Mouse (Mus musculus) MEL (cell line): ENCODE results near the gene Specc1l. TPM values are rescaled to one million over a fixed set of nuclear protein-coding genes. Genes with fewer than 3 reads are reported as not detected.

ENCODE experiments used
- DNase-seq: peaks from one replicate; pipeline ENCODE4 v3.0.0; 2011; ENCODE audit warnings: low read depth, low spot score
- H3K27ac ChIP-seq: 2 replicates; pipeline ENCODE4 v1.5.1; 2012; ENCODE audit warnings: low read depth, mild to moderate bottlenecking, control low read depth, low read length, moderate library complexity; ENCODE audit not compliant: control insufficient read depth
- H3K27me3 ChIP-seq, 2 experiments: fragments of 150-350 bp in 1 of 2; sonication (generic) in 1 of 2; 2 replicates each; pipeline ENCODE4 v1.6.1; 2012; ENCODE audit warnings: low read length in 2 of 2, mild to moderate bottlenecking in 2 of 2, improper control_type of control experiment in 1 of 2, moderate library complexity in 1 of 2; ENCODE audit not compliant: insufficient read depth in 2 of 2, control insufficient read depth in 1 of 2
- H3K36me3 ChIP-seq, 2 experiments: 2 replicates each; pipeline ENCODE4 v1.6.1; 2012 to 2014; ENCODE audit warnings: low read length in 2 of 2, improper control_type of control experiment in 1 of 2, inconsistent platforms in 1 of 2, mild to moderate bottlenecking in 1 of 2; ENCODE audit not compliant: insufficient read depth in 2 of 2, control insufficient read depth in 1 of 2
- H3K4me1 ChIP-seq, 2 experiments: fragments of 150-350 bp in 1 of 2; sonication (generic) in 1 of 2; 2 replicates each; pipeline ENCODE4 v1.6.1; 2012; ENCODE audit warnings: low read length in 2 of 2, improper control_type of control experiment in 1 of 2, mild to moderate bottlenecking in 1 of 2; ENCODE audit not compliant: insufficient read depth in 2 of 2, control insufficient read depth in 1 of 2
- H3K4me3 ChIP-seq, 2 experiments: fragments of 150-350 bp in 1 of 2; sonication (generic) in 1 of 2; 2 replicates each; pipeline ENCODE4 v1.5.1; 2012; ENCODE audit warnings: low read depth in 2 of 2, low read length in 2 of 2, mild to moderate bottlenecking in 2 of 2, moderate library complexity in 2 of 2, control low read depth in 1 of 2, improper control_type of control experiment in 1 of 2; ENCODE audit not compliant: control insufficient read depth in 1 of 2, insufficient read depth in 1 of 2
- H3K79me2 ChIP-seq: 2 replicates; pipeline ENCODE4 v1.6.1; 2012; ENCODE audit warnings: mild to moderate bottlenecking, low read length, moderate library complexity; ENCODE audit not compliant: control insufficient read depth, poor library complexity, insufficient read depth
- H3K9ac ChIP-seq: 2 replicates; pipeline ENCODE4 v1.6.1; 2012; ENCODE audit warnings: low read depth, mild to moderate bottlenecking, control low read depth, low read length, moderate library complexity; ENCODE audit not compliant: control insufficient read depth, poor library complexity, severe bottlenecking
- H3K9me3 ChIP-seq: fragments of 150-350 bp; sonication (generic); replicated peaks from 2 replicates; pipeline ENCODE4 v1.6.1; 2012; ENCODE audit warnings: mild to moderate bottlenecking, low read length, improper control_type of control experiment, moderate library complexity; ENCODE audit not compliant: insufficient read depth
- BHLHE40 ChIP-seq: IDR thresholded peaks from 2 replicates; pipeline ENCODE4 v1.6.1; 2012; ENCODE audit warnings: low read depth, mild to moderate bottlenecking, inconsistent platforms, low read length, improper control_type of control experiment, borderline replicate concordance
- CHD1 ChIP-seq: IDR thresholded peaks from 2 replicates; pipeline ENCODE4 v1.6.1; 2012; ENCODE audit warnings: low read depth, mild to moderate bottlenecking, inconsistent platforms, low read length, improper control_type of control experiment
- CHD2 ChIP-seq: IDR thresholded peaks from 2 replicates; pipeline ENCODE4 v1.6.1; 2011; ENCODE audit warnings: low read length, improper control_type of control experiment
- CTCF ChIP-seq, 3 experiments: IDR thresholded peaks in 2 of 3; conservative IDR thresholded peaks in 1 of 3; 2 replicates each; pipeline ENCODE4 v1.5.1; 2011 to 2012; ENCODE audit warnings: low read length in 3 of 3, low read depth in 2 of 3, mild to moderate bottlenecking in 2 of 3, improper control_type of control experiment in 1 of 3, inconsistent platforms in 1 of 3, mixed read lengths in 1 of 3, moderate library complexity in 1 of 3; ENCODE audit not compliant: control insufficient read depth in 1 of 3, insufficient read depth in 1 of 3, poor library complexity in 1 of 3, severe bottlenecking in 1 of 3
- E2F4 ChIP-seq: IDR thresholded peaks from 2 replicates; pipeline ENCODE4 v1.6.1; 2011; ENCODE audit warnings: low read depth, low read length, improper control_type of control experiment, borderline replicate concordance
- ELF1 ChIP-seq: IDR thresholded peaks from 2 replicates; pipeline ENCODE4 v1.6.1; 2014; ENCODE audit warnings: low read depth, mild to moderate bottlenecking, inconsistent platforms, low read length, improper control_type of control experiment, moderate library complexity
- EP300 ChIP-seq, 2 experiments: IDR thresholded peaks; 2 replicates each; pipeline ENCODE4 v1.6.1; 2011; ENCODE audit warnings: improper control_type of control experiment in 2 of 2, low read length in 2 of 2, low read depth in 1 of 2, mild to moderate bottlenecking in 1 of 2
- ETS1 ChIP-seq: IDR thresholded peaks from 2 replicates; pipeline ENCODE4 v1.6.1; 2012; ENCODE audit warnings: low read depth, mild to moderate bottlenecking, inconsistent platforms, low read length, improper control_type of control experiment, moderate library complexity
- GABPA ChIP-seq: IDR thresholded peaks from 2 replicates; pipeline ENCODE4 v1.6.1; 2012; ENCODE audit warnings: low read depth, mild to moderate bottlenecking, inconsistent platforms, low read length, improper control_type of control experiment, moderate library complexity
- GATA1 ChIP-seq: IDR thresholded peaks from 2 replicates; pipeline ENCODE4 v1.6.1; 2011; ENCODE audit warnings: low read depth, low read length, improper control_type of control experiment
- HCFC1 ChIP-seq: IDR thresholded peaks from 2 replicates; pipeline ENCODE4 v1.6.1; 2012; ENCODE audit warnings: low read depth, mild to moderate bottlenecking, inconsistent platforms, low read length, improper control_type of control experiment, moderate library complexity
- KAT2A ChIP-seq: conservative IDR thresholded peaks from 2 replicates; pipeline ENCODE4 v1.6.1; 2012; ENCODE audit warnings: low read depth, low read length, improper control_type of control experiment, inconsistent platforms
- MAFK ChIP-seq: IDR thresholded peaks from 2 replicates; pipeline ENCODE4 v1.6.1; 2011; ENCODE audit warnings: low read depth, mild to moderate bottlenecking, low read length, improper control_type of control experiment, borderline replicate concordance
- MAX ChIP-seq: IDR thresholded peaks from 2 replicates; pipeline ENCODE4 v1.6.1; 2011; ENCODE audit warnings: low read length, improper control_type of control experiment
- MAZ ChIP-seq: IDR thresholded peaks from 2 replicates; pipeline ENCODE4 v1.6.1; 2012; ENCODE audit warnings: low read depth, mild to moderate bottlenecking, inconsistent platforms, low read length, improper control_type of control experiment
- MEF2A ChIP-seq: IDR thresholded peaks from 2 replicates; pipeline ENCODE4 v1.6.1; 2014; ENCODE audit warnings: low read depth, mild to moderate bottlenecking, inconsistent platforms, low read length, improper control_type of control experiment; ENCODE audit not compliant: poor library complexity, insufficient replicate concordance, severe bottlenecking; ENCODE audit errors: extremely low read depth
- MXI1 ChIP-seq: IDR thresholded peaks from 2 replicates; pipeline ENCODE4 v1.6.1; 2011; ENCODE audit warnings: mild to moderate bottlenecking, low read depth, low read length, improper control_type of control experiment
- MYB ChIP-seq: IDR thresholded peaks from 2 replicates; pipeline ENCODE4 v1.6.1; 2011; ENCODE audit warnings: mild to moderate bottlenecking, low read depth, low read length, improper control_type of control experiment
- MYC ChIP-seq: IDR thresholded peaks from 2 replicates; pipeline ENCODE4 v1.6.1; 2011; ENCODE audit warnings: low read depth, mild to moderate bottlenecking, low read length, improper control_type of control experiment, moderate library complexity
- NELFE ChIP-seq: IDR thresholded peaks from 2 replicates; pipeline ENCODE4 v1.6.1; 2011; ENCODE audit warnings: low read depth, low read length, improper control_type of control experiment
- NRF1 ChIP-seq: IDR thresholded peaks from 2 replicates; pipeline ENCODE4 v1.6.1; 2014; ENCODE audit warnings: low read depth, mild to moderate bottlenecking, inconsistent platforms, low read length, improper control_type of control experiment, moderate library complexity; ENCODE audit not compliant: poor library complexity, insufficient read depth, severe bottlenecking
- POLR2A ChIP-seq, 2 experiments: IDR thresholded peaks; 2 replicates each; pipeline ENCODE4 v1.6.1; 2011 to 2012; ENCODE audit warnings: low read length in 2 of 2, mild to moderate bottlenecking in 2 of 2, control low read depth in 1 of 2, improper control_type of control experiment in 1 of 2, low read depth in 1 of 2, moderate library complexity in 1 of 2; ENCODE audit not compliant: control insufficient read depth in 1 of 2, insufficient read depth in 1 of 2, poor library complexity in 1 of 2
- POLR2AphosphoS2 ChIP-seq: IDR thresholded peaks from 2 replicates; pipeline ENCODE4 v1.6.1; 2011; ENCODE audit warnings: low read length, improper control_type of control experiment
- POLR2AphosphoS5 ChIP-seq: IDR thresholded peaks from 2 replicates; pipeline ENCODE4 v1.6.1; 2012; ENCODE audit warnings: low read depth, borderline replicate concordance, mild to moderate bottlenecking, inconsistent platforms, low read length, moderate library complexity, mixed read lengths
- RCOR1 ChIP-seq: IDR thresholded peaks from 2 replicates; pipeline ENCODE4 v1.6.1; 2012; ENCODE audit warnings: low read depth, mild to moderate bottlenecking, inconsistent platforms, low read length, improper control_type of control experiment
- SIN3A ChIP-seq: IDR thresholded peaks from 2 replicates; pipeline ENCODE4 v1.6.1; 2012; ENCODE audit warnings: low read length, improper control_type of control experiment, inconsistent platforms
- TAL1 ChIP-seq: IDR thresholded peaks from 2 replicates; pipeline ENCODE4 v1.6.1; 2012; ENCODE audit warnings: mild to moderate bottlenecking, inconsistent platforms, low read length, moderate library complexity, mixed read lengths
- TBP ChIP-seq: IDR thresholded peaks from 2 replicates; pipeline ENCODE4 v1.8.0; 2011; ENCODE audit warnings: low read depth, low read length, improper control_type of control experiment
- TCF12 ChIP-seq: IDR thresholded peaks from 2 replicates; pipeline ENCODE4 v1.6.1; 2014; ENCODE audit warnings: low read depth, mild to moderate bottlenecking, inconsistent platforms, low read length, improper control_type of control experiment, moderate library complexity
- UBTF ChIP-seq: IDR thresholded peaks from 2 replicates; pipeline ENCODE4 v1.6.1; 2012; ENCODE audit warnings: low read depth, mild to moderate bottlenecking, inconsistent platforms, low read length, improper control_type of control experiment, moderate library complexity, borderline replicate concordance; ENCODE audit not compliant: insufficient read depth
- USF1 ChIP-seq: IDR thresholded peaks from 2 replicates; pipeline ENCODE4 v1.6.1; 2014; ENCODE audit warnings: low read depth, mild to moderate bottlenecking, inconsistent platforms, low read length, improper control_type of control experiment, moderate library complexity
- ZC3H11A ChIP-seq: IDR thresholded peaks from 2 replicates; pipeline ENCODE4 v1.6.1; 2012; ENCODE audit warnings: low read depth, mild to moderate bottlenecking, inconsistent platforms, low read length, improper control_type of control experiment
- ZKSCAN1 ChIP-seq: IDR thresholded peaks from 2 replicates; pipeline ENCODE4 v1.6.1; 2012; ENCODE audit warnings: low read depth, mild to moderate bottlenecking, inconsistent platforms, low read length, improper control_type of control experiment, moderate library complexity
- ZMIZ1 ChIP-seq: IDR thresholded peaks from 2 replicates; pipeline ENCODE4 v1.6.1; 2012; ENCODE audit warnings: low read depth, mild to moderate bottlenecking, inconsistent platforms, low read length, improper control_type of control experiment, moderate library complexity
- polyA plus RNA-seq, 2 experiments: library from polyadenylated mRNA; stranded (reverse) in 1 of 2; unstranded in 1 of 2; fragments of >175 nt in 1 of 2; fragments of >200 nt in 1 of 2; gene quantifications; 2 replicates each; pipeline versions ENCODE4 v1.2.1 to v1.2.4; 2012; ENCODE audit warnings: low replicate concordance in 2 of 2, low read depth in 1 of 2; ENCODE audit not compliant: insufficient read length in 2 of 2, insufficient read depth in 1 of 2, missing spikeins in 1 of 2
- total RNA-seq: library from RNA; depleted of rRNA; stranded (reverse); fragments of 300-350 nt; gene quantifications from 2 replicates; pipeline ENCODE4 v1.2.3, GENCODE M21; 2012; rRNA removed

Specc1l gene
- total RNA-seq, result 12.3 and 13.6 TPM in 2 replicates
- polyA plus RNA-seq, result 10 to 100 TPM; 15.1 to 30.6 TPM

GRCm38 (mm10) chr10:75211807-75212645 lies at the start of gene Specc1l:
Gene Specc1l, plus strand, starts transcription at chr10:75212073.
- peak within 1 kb of the TSS; percentile 98 for H3K9ac ChIP-seq
- peak; percentile 96 for DNase-seq
- H3K27me3 ChIP-seq, result peaks cover 0 to 2% of the 10 kb centered on the region in 2 experiments; a peak in 1 of 4 replicates
- H3K4me3 ChIP-seq, result peak within 1 kb of the TSS; percentile 95
- H3K79me2 ChIP-seq, result peaks cover 19% of the 10 kb centered on the region
- TF ChIP-seq MYB, result no peak
- TF ChIP-seq POLR2AphosphoS5, result no peak
- no peak for TF ChIP-seq ZKSCAN1
- peak; percentile 72 for TF ChIP-seq HCFC1
- TF ChIP-seq KAT2A, result no peak
- TF ChIP-seq TCF12, result peak; percentile 40; the same call in 1 of the 2 replicates
- peak; percentile 70; the same call in 1 of the 2 replicates for TF ChIP-seq ZMIZ1
- TF ChIP-seq POLR2AphosphoS2, result peak; percentile 90; the same call in 1 of the 2 replicates
- 0 out of 2 replicates have a peak, but pooled peaks have one; percentile 35 for TF ChIP-seq E2F4
- no peak for TF ChIP-seq MYC
- no peak for TF ChIP-seq UBTF
- no peak for TF ChIP-seq CHD2
- no peak for TF ChIP-seq TAL1
- no peak for TF ChIP-seq ZC3H11A
- TF ChIP-seq MAX, result peak; percentile 70
- peak; percentile 92 to 95 for TF ChIP-seq POLR2A (IDR thresholded peaks at IDR 0.05; ENCODE audit: control insufficient read depth in 1 of 2, insufficient read depth in 1 of 2, low read depth in 1 of 2, low read length in 2 of 2, poor library complexity in 1 of 2)
- no peak for TF ChIP-seq ETS1
- TF ChIP-seq CTCF (IDR thresholded peaks at IDR 0.05 in 2 of 3, conservative IDR thresholded peaks at IDR 0.05 in 1 of 3; ENCODE audit: control insufficient read depth in 1 of 3, insufficient read depth in 1 of 3, low read depth in 2 of 3, low read length in 3 of 3, poor library complexity in 1 of 3, severe bottlenecking in 1 of 3), result no peak
- TF ChIP-seq EP300 (IDR thresholded peaks at IDR 0.05; ENCODE audit: low read depth in 1 of 2, low read length in 2 of 2), result no peak
- TF ChIP-seq GATA1, result no peak
- TF ChIP-seq NELFE, result peak; percentile 88
- no peak for TF ChIP-seq BHLHE40
- no peak for TF ChIP-seq GABPA
- TF ChIP-seq USF1, result peak; percentile 37; the same call in 1 of the 2 replicates
- TF ChIP-seq NRF1, result peak; percentile 92
- TF ChIP-seq ELF1, result no peak
- no peak for TF ChIP-seq RCOR1
- TF ChIP-seq TBP, result peak; percentile 75
- no peak; the same call in 1 of the 2 replicates for TF ChIP-seq MAZ
- TF ChIP-seq MAFK, result no peak
- no peak for TF ChIP-seq CHD1
- no peak for TF ChIP-seq MEF2A
- TF ChIP-seq SIN3A, result peak; percentile 47
- TF ChIP-seq MXI1, result peak; percentile 25; the same call in 1 of the 2 replicates
- peak within 1 kb of the TSS; percentile 84 for H3K27ac ChIP-seq
- H3K4me1 ChIP-seq, result peaks cover 5 to 13% of the 10 kb centered on the region in 2 experiments
- peaks cover 0 to 19% of the 10 kb centered on the region in 2 experiments; a peak in 2 of 4 replicates for H3K36me3 ChIP-seq
- H3K9me3 ChIP-seq, result no peaks in the 10 kb centered on the region
